In genomic region chr19:46275307-46275706, GRCm38 (mm10) we compare ENCODE assay signal across 10 mouse cellular contexts. TPM values are rescaled to one million over a fixed set of nuclear protein-coding genes. Genes with fewer than 3 reads are reported as not detected.
A peak's percentile ranks its signal among the peaks of the same experiment; 100 is the strongest.
DNase-seq lines count a peak whose midpoint lies in the region; ATAC-seq and TF ChIP-seq lines count a peak whose summit lies in the region.
"Had no signal": no experiment of that assay in that cellular context is flagged by ENCODE, and none has a peak within 500 bp of the region (broad histone marks: within the 10 kb centered on the region; RNA-seq: fewer than 3 reads in every experiment).

No protein-coding gene starts in this region.

- DNase-seq in CD4-positive, CD25-positive, alpha-beta regulatory T cell, adult 2 months (ENCODE audit: low read depth, low spot score): peak; percentile 48
- no peak for DNase-seq in layer of hippocampus, adult 2 months (ENCODE audit: low spot score in 2 of 2)
- no peak for DNase-seq in layer of hippocampus, postnatal 10 days (ENCODE audit: low spot score in 2 of 2)
- peak; percentile 19 for DNase-seq in c-Kit-negative CD71-positive TER-119-positive erythroid progenitor cells, embryonic 14.5 days (ENCODE audit: low read depth, low spot score)
- peak; percentile 4 for DNase-seq in retina, adult 2 months (ENCODE audit: low read depth, low spot score)
- DNase-seq in frontal cortex, postnatal 36 days (ENCODE audit: low spot score in 2 of 2): no peak
- DNase-seq in layer of hippocampus, postnatal 14 days (ENCODE audit: low spot score in 2 of 2): no peak

- H3K27ac ChIP-seq in layer of hippocampus, adult 2 months: no peak overlapping the region
- H3K27ac ChIP-seq: heart, embryonic 13.5 days; limb, embryonic 12.5 days had no signal

- peak; percentile 70 for TF ChIP-seq CTCF in layer of hippocampus, adult 2 months (conservative IDR thresholded peaks at IDR 0.05)

- no peak for ATAC-seq in CD4-positive, CD25-positive, alpha-beta regulatory T cell, adult 4 months

- H3K4me3 ChIP-seq in layer of hippocampus, adult 2 months: no peak overlapping the region
- H3K4me3 ChIP-seq: heart, embryonic 13.5 days; limb, embryonic 12.5 days had no signal

RNA-seq across cellular contexts. Expression of gene Nfkb2, which starts 28.8 kb away (rescaled TPM):
- polyA plus RNA-seq in CD4-positive, CD25-positive, alpha-beta regulatory T cell, adult 4 months (2017; shearing (Covaris generic)): 10 to 100 TPM; 17.3 to 18.8 TPM
- total RNA-seq in layer of hippocampus, adult 2 months (2021): 1 to 10 TPM; 2.1 to 2.4 TPM
- total RNA-seq in layer of hippocampus, postnatal 10 days (2021): 1 to 10 TPM; 3.1 to 3.2 TPM
- 1 to 10 TPM; 2.3 to 2.6 TPM for total RNA-seq in layer of hippocampus, postnatal 14 days (2021)

RNA-seq across cellular contexts. Expression of gene Psd, which starts 51.6 kb away (rescaled TPM):
- 1 to 10 TPM; 3.8 to 6.5 TPM for polyA plus RNA-seq in CD4-positive, CD25-positive, alpha-beta regulatory T cell, adult 4 months (2017; shearing (Covaris generic))
- 100 to 1,000 TPM; 761 to 778 TPM for total RNA-seq in layer of hippocampus, adult 2 months (2021)
- 100 to 1,000 TPM; 686 to 714 TPM for total RNA-seq in layer of hippocampus, postnatal 10 days (2021)
- total RNA-seq in layer of hippocampus, postnatal 14 days (2021): 100 to 1,000 TPM; 701 to 730 TPM

RNA-seq across cellular contexts. Expression of gene Fbxl15, which starts 52.7 kb away (rescaled TPM):
- polyA plus RNA-seq in CD4-positive, CD25-positive, alpha-beta regulatory T cell, adult 4 months (2017; shearing (Covaris generic)): 1 to 10 TPM; 5.1 TPM
- total RNA-seq in layer of hippocampus, adult 2 months (2021): 10 to 100 TPM; 26.8 to 28.9 TPM
- total RNA-seq in layer of hippocampus, postnatal 10 days (2021): 10 to 100 TPM; 30.2 to 33.6 TPM
- total RNA-seq in layer of hippocampus, postnatal 14 days (2021): 10 to 100 TPM; 32.4 to 32.9 TPM

Comparison
In these comparisons a context has a peak if more than half of its experiments do, and no peak if none do; other contexts are left out.
1. DNase-seq: peak in CD4-positive, CD25-positive, alpha-beta regulatory T cell, adult 2 months (single experiment), c-Kit-negative CD71-positive TER-119-positive erythroid progenitor cells, embryonic 14.5 days (single experiment) and retina, adult 2 months (single experiment); none in layer of hippocampus, adult 2 months (0 of 2), layer of hippocampus, postnatal 10 days (0 of 2), frontal cortex, postnatal 36 days (0 of 2) and layer of hippocampus, postnatal 14 days (0 of 2).